9 mouse cellular contexts compared by ENCODE assay signal in genomic region chr9:76237243-76237642, GRCm38 (mm10). TPM values are rescaled to one million over a fixed set of nuclear protein-coding genes. Genes with fewer than 3 reads are reported as not detected.
DNase-seq lines count a peak whose midpoint lies in the region; ATAC-seq and TF ChIP-seq lines count a peak whose summit lies in the region.
"Had no signal": no experiment of that assay in that cellular context is flagged by ENCODE, and none has a peak within 500 bp of the region (broad histone marks: within the 10 kb centered on the region; RNA-seq: fewer than 3 reads in every experiment).

No protein-coding gene starts in this region.

- DNase-seq in heart, postnatal 36 days = no peak
- DNase-seq in G1E (ENCODE audit: low spot score) = no peak
- DNase-seq in embryo, embryonic 10.5 days (ENCODE audit: low spot score) = peak; percentile 52
- DNase-seq in limb, embryonic 14.5 days (ENCODE audit: low spot score) = no peak
- DNase-seq in urinary bladder, postnatal 4 days (ENCODE audit: low spot score in 2 of 2) = no peak
- DNase-seq in right cerebral cortex, postnatal 14 days = no peak

- no peaks in the 10 kb centered on the region for H3K27me3 ChIP-seq in heart, embryonic 11.5 days (ENCODE audit: control insufficient read depth, insufficient read depth, low read length)
- H3K27me3 ChIP-seq in G1E (ENCODE audit: insufficient read depth, low read length) = no peaks in the 10 kb centered on the region
- H3K27me3 ChIP-seq in limb, embryonic 14.5 days (ENCODE audit: control insufficient read depth, insufficient read depth, low read length) = no peaks in the 10 kb centered on the region

- H3K4me2 ChIP-seq in heart, embryonic 11.5 days = peak overlapping the region; percentile 81
- H3K4me2 ChIP-seq in limb, embryonic 14.5 days (replicated peaks; ENCODE audit: low read depth, low read length, severe bottlenecking) = peak overlapping the region; percentile 81

- no peak for TF ChIP-seq POLR2A in limb, embryonic 14.5 days (IDR thresholded peaks at IDR 0.05; ENCODE audit: borderline replicate concordance, extremely low read depth, insufficient read depth, insufficient read length)

- intact Hi-C loops in heart, postnatal 36 days (cut with DNase I) = loop anchor here (2.0 to 5.0 kb wide), 3 partner anchors 115 to 520 kb away; no protein-coding TSS in a partner anchor

- 0 out of 2 replicates have a peak overlapping the region, but pooled peaks have one; percentile 4 for H3K4me3 ChIP-seq in heart, embryonic 11.5 days (ENCODE audit: low read depth, low read length)
- H3K4me3 ChIP-seq in G1E (ENCODE audit: low read depth, low read length) = peak overlapping the region; percentile 49; the same call in 1 of the 2 replicates
- peak overlapping the region; percentile 18; the same call in 1 of the 2 replicates for H3K4me3 ChIP-seq in limb, embryonic 14.5 days (replicated peaks; ENCODE audit: low read length)

- no peak overlapping the region for H3K9ac ChIP-seq in heart, embryonic 11.5 days (ENCODE audit: low read depth, low read length)
- no peak overlapping the region for H3K9ac ChIP-seq in limb, embryonic 14.5 days (ENCODE audit: low read depth, low read length, severe bottlenecking)

- TF ChIP-seq CTCF in G1E (IDR thresholded peaks at IDR 0.05; ENCODE audit: low read depth, low read length) = no peak

- H3K4me1 ChIP-seq in heart, embryonic 11.5 days (ENCODE audit: control insufficient read depth, insufficient read depth, low read length) = no peaks in the 10 kb centered on the region
- H3K4me1 ChIP-seq in G1E (ENCODE audit: insufficient read depth, low read depth, low read length) = peaks cover 33% of the 10 kb centered on the region
- peaks cover 6% of the 10 kb centered on the region for H3K4me1 ChIP-seq in limb, embryonic 14.5 days (ENCODE audit: control insufficient read depth, insufficient read depth, low read length)

- ATAC-seq in heart, embryonic 11.5 days (replicated peaks; ENCODE audit: insufficient number of reproducible peaks, low FRiP score, low TSS enrichment) = peak; percentile 85
- 0 out of 2 replicates have a peak, but pooled peaks have one; percentile 22 for ATAC-seq in G1E (ENCODE audit: extremely low read depth, insufficient number of reproducible peaks, low FRiP score, poor library complexity, severe bottlenecking)
- ATAC-seq in limb, embryonic 14.5 days (ENCODE audit: low FRiP score, low read depth) = no peak
- ATAC-seq in CD4-positive, CD25-positive, alpha-beta regulatory T cell, adult 4 months = no peak

- H3K9me3 ChIP-seq in heart, embryonic 11.5 days (replicated peaks; ENCODE audit: control insufficient read depth, low read length) = no peaks in the 10 kb centered on the region
- H3K9me3 ChIP-seq in G1E (replicated peaks) = no peaks in the 10 kb centered on the region
- H3K9me3 ChIP-seq in limb, embryonic 14.5 days (ENCODE audit: control insufficient read depth, low read length) = no peaks in the 10 kb centered on the region

- peak overlapping the region; percentile 47; the same call in 1 of the 2 replicates for H3K27ac ChIP-seq in heart, embryonic 11.5 days (ENCODE audit: low read depth, low read length)
- no peak overlapping the region for H3K27ac ChIP-seq in limb, embryonic 14.5 days (replicated peaks; ENCODE audit: low read depth, low read length)

- H3K36me3 ChIP-seq in heart, embryonic 11.5 days (ENCODE audit: control insufficient read depth, insufficient read depth, low read length) = no peaks in the 10 kb centered on the region
- no peaks in the 10 kb centered on the region for H3K36me3 ChIP-seq in G1E (replicated peaks)
- H3K36me3 ChIP-seq in limb, embryonic 14.5 days (ENCODE audit: control insufficient read depth, insufficient read depth, low read length) = no peaks in the 10 kb centered on the region

- WGBS in heart, embryonic 11.5 days (ENCODE audit: insufficient replicate concordance) = 23% methylated on average over 12 of the region's 12 CpGs
- WGBS in limb, embryonic 14.5 days = 19% methylated on average over 12 of the region's 12 CpGs

RNA-seq across cellular contexts. Expression of gene Gfral, which starts 23.8 kb away (rescaled TPM):
- polyA plus RNA-seq in heart, embryonic 11.5 days (2014; fragmentation: Nextera tagmentation; extraction: Ambion mirVana) = not detected in 2 replicates
- not detected for total RNA-seq in heart, postnatal 36 days (2021)
- total RNA-seq in G1E (2014; fragmentation: Nextera tagmentation) (not detected in 2 replicates), G1E (2017) (not detected in 2 replicates)
- polyA plus RNA-seq in G1E (2012) = not detected in 2 replicates
- not detected in 2 replicates for polyA plus RNA-seq in limb, embryonic 14.5 days (2012; rRNA removed)
- polyA plus RNA-seq in limb, embryonic 14.5 days (2014; fragmentation: Nextera tagmentation; extraction: Ambion mirVana) = not detected in 2 replicates
- not detected for polyA plus RNA-seq in CD4-positive, CD25-positive, alpha-beta regulatory T cell, adult 4 months (2017; shearing (Covaris generic))
- polyA plus RNA-seq: midbrain, embryonic 11.5 days had no signal

Comparison
In these comparisons a context has a peak if more than half of its experiments do, and no peak if none do; other contexts are left out.
1. ATAC-seq: peak in heart, embryonic 11.5 days (single experiment) and G1E (single experiment); none in limb, embryonic 14.5 days (single experiment) and CD4-positive, CD25-positive, alpha-beta regulatory T cell, adult 4 months (single experiment).
2. Peak in every context shown above with its lines, with median percentiles within 50 percentile points of each other: H3K4me3 ChIP-seq.